Mouse (Mus musculus): Measurements from ENCODE around the gene Scel.

Scel gene

DNA sequence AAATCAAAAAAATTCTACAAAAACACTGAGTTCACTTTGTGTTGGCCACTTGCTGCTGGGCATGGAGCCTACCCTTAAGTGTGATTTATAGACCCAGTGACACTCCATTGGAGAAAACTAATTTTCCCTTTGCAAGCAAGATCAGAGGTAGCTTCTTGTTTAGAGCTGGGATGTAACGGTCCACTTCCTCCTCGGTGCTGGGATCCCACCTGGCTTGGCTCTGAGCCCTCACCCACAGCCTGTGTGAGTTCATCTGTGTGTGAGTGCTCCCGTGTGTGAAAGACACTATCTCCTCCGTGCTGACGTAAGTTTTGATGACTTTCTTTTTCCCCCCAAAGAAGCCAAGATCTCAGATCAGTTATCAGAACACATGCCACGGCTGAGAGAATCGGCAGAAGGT is 62.7 kb downstream of the Scel start:
- DNase-seq, result no peak

GRCm38 (mm10) chr14:103577011-103577410 is 63.9 kb downstream of the Scel start:
- DNase-seq, result no peak

GRCm38 (mm10) chr14:103586662-103587061 is 73.5 kb downstream of the Scel start:
- DNase-seq, result no peak

DNA sequence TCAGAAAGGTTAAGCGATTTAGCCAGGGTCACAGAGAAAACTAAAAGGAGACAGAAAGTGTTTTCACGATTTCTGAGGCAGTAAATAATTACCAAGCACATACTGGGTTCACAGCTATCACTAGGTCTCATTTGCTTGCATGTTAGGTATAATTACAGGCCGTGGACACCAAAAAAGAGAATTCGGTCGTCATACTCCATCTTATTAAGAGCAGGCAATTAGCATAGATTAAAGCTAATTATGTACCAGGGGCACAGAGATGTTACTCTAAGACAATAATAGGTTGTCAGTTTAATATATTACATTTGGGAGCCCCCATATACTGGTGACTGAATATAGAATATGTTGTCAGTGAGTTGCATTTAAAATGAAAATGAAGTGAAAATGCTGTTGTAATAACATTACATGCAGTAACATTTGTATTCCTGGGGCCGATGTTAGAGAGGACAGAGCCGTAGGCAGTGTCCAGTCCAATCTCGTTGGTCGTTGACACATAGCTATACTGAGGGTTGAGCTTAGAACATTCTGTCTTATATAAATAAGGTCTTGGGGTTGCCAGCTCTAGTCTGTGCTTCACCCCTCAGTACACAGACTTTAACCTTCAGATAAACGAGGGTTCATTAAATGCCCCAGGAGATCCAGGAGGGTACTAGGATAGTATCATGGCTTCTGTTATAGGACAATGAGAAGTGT is 74.2 kb downstream of the Scel start:
- no peak for DNase-seq

DNA sequence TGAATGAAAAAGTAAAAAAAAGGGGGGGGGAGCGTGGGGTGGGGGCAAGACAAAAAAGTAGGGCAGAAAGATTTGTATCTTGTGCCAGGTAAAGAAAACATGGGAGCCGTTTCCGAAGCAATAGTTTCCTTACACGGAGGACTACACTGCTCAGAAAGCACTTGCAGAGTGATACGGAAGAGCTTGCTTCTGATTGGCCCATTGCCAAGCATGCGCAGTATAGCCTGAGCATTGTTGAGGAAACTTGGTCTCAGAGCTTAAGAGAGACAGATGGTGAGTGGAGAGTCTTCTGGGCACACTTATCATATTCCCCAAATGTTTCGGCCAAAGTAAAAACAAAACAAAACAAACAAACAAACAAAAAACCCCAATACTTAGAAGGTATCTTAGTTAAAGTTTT is 76.7 kb downstream of the Scel start:
- DNase-seq, result no peak

DNA sequence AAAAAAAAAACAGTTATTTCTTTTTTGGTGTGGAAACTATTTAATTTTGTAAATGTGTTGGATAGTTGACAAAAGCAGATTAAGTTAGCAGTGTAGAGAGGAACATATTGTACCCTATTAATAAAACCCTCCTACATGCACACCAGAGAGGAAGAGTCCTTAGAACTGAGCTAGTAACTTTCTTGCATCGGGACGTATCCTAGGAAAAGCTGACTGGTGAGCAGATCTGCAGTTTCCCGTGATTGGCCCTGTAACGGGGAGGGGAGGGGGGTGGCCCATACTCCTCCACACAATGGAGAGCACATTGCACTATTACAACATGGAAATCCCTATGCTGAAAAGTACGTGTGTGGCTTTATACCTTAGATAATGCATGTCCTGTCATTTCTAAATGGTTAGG is 82.7 kb downstream of the Scel start:
- no peak for DNase-seq

- no peak for DNase-seq
Measured at GRCm38 (mm10) chr14:103608063-103608462, 94.9 kb downstream of the Scel start.

DNA sequence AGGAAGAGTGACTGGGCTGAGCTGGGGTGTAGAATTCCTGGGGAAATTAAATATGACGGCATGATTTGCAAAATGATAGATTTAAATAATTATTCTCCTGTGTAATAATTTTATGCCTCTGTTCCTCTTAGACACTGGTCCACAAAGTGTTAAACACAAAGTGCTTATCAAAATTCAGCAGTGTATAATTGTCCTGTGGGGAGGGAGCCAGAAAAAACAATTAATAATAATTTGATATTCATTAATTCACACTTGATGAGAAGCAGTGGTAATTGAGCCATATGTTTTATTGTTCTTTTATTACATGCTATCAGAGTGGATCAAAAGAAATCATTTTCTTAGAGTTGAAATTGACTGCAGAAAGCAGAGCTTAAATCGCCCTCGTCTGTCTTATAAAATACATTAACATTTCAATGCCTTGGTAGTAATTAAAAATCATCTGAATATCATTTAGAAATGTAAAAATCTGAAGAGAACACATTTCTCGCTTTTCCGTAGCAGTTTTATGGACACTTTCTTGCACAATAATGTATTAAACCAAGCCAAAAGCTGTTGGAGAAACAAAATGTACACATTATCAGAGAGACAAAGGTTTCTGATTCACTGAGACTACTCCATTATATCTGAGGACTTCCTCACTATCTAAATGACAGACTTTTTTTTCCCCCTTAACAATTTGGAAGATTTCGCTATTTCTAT is 100.6 kb downstream of the Scel start:
- no peak for DNase-seq

DNA sequence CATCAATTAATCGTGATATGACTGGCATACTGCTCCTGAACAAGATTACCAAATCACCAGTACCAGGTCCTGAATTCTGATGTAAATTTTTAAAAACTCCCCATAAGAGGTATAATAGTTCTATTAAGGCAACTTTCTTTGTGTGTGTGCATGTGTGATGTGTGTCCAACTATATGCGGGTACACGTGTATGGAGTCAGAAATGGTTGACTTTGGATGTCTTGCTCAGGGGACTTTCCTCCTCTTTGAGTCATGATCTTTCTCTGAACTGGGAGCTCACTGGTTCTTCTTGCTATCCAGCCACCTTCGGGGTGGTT is 101.1 kb downstream of the Scel start:
- no peak for DNase-seq

DNA sequence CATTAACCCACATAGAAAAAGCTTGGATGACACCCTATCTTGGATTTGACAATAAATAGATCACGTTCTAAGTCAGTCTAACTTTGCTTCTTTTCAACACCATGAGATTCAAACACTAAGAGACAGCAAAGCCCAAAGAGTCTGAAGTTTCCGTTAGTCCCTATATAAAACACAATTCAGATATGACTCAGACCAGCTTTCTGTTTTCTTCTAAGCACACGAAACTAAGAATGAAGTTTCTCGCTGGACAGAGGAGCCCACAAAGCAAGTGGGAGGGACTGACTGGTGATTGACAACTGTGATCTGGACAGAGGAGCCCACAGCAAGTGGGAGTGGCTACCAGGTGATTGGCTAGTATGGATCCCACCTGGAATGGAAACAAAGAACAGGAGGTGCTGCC is 106.6 kb downstream of the Scel start:
- DNase-seq, result no peak

DNA sequence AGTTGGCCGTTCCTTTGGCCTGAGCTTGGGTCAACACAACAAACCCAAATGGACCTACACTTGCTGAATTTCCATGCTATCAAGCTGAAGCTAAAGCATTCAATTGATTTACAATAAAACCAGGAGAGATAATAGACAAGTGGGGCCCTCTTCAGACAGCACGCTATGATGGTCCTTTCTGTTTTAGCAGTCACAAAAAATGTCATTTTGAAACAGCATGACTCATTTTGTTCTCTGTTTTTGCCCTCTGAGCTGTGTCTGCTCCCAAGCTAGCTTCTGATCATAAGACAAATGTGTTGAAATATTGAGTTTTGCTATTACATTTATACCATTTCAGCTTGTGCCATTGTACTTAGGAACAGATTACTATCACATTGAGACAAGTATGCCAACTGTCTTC is 108.1 kb downstream of the Scel start:
- DNase-seq, result no peak

DNA sequence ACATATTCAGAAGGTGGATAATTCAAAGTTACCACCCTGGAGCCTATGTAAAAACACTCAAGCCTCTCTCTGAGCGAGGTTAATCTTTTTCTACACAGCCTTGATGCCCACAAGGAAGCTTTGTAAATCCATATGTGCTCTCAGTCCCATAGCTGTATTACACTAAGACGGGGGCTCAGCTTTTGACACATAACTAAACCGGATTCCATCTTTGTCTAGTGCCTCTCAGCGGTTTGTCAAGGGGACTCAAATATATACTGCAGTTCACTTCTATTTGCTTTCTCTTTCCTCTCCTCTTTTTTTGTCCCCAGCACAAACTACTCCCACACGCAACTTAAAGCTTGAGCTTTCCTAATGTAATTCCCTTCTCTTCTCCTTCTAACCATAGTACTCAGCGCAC is 113.0 kb downstream of the Scel start:
- DNase-seq, result no peak

DNA sequence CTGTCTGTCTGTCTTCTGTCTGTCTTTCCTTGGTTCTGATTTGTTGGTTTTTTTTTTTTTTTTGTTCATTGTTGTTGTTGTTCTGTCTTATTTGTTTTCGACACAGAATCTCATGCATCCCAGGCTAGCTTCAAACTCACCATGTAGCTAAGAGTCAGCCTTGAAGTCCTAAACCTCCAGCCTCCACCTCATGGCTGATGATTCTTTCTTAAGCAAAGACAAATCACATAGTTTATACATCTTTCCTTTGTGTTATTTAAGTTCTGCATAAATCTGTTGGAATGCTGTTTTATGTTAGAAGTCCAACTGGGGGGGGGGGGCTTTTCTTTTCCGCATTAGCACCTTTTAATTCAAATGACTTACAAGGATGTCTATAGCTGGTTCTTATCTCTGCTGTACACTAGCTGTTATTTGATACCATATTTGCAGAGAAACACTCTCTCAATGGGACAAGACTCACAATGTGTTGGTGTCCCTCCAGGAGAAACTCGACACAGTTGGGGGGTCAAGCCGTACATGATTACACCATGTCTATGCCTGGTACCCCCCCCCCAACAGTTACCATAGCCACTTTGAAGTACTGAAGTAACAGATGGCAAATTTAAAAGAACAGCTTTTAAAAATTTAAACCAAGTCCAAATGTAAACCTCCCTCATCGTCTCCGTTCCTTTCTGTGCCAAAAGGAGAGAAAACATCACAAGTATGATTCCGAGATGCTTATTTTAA is 116.7 kb downstream of the Scel start:
- no peak for DNase-seq

DNA sequence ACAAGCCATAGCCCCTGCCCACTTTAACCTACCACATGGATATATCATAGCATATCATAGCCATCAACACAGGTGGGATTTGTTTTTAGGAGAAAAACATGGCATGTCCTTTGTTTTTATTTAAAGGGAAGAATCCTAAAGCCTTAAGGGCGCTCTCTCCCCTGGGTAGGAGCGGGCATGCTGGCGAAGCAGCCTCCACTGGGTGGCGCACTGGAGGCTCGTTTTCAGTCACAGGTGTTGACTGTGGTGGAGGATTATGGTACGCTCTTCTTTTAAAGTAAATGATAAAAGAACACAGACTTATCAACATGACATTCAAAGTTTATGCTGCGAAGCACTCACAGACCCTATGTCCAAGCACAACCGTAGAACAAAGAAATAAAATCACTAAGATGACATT is 117.4 kb downstream of the Scel start:
- DNase-seq, result no peak

GRCm38 (mm10) chr14:103643933-103644332 is 130.8 kb downstream of the Scel start:
- no peak for DNase-seq

DNA sequence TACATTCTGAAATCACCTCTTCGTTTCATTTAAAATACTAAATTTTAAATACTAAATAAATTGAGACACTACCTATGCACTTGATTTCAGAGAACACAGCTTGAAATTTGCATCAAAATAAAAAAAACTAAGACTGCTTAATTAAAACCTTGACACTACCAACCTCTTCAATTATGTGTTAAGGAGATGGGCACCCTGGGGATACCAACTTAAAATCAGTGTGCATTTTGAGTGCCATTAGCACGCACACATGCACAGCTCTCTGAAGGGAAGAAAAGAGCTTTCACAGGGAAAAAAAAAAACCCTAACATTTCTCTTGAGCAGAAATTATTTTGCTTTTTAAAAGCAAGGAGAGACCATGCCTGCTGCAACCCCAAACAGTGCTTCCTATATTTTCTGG is 134.8 kb downstream of the Scel start:
- no peak for DNase-seq

DNA sequence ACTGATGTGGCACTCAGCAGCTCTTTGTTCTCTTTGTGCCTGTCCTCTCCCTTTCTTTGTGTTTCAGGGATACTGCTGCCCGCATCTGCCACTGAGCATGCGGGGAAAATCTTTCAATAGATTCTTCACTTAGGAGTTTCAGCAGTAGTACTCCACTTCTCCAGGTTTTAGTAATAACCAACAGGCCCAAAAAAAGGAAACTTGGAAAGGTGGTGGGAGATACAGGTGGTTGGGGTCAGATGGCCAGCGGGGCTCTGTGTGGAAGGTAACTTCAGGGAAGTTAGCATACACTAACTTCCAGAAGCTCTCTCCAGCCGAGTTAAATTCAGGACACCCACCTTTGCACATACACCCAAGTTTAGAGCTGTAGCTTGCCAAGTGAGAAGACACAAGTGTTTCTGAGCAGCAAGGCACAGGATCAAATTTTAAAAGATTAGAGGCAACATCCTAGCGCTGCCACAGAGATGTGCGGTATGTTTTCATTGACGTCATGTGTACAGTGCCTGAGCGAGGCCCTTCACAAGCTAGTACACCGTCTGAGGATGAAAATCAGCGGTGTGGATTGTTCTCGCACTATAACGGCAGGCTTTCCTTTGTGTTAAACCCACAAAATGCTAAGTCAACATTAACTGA is 135.6 kb downstream of the Scel start:
- peak; percentile 28 for DNase-seq

GRCm38 (mm10) chr14:103649302-103649701 is 136.2 kb downstream of the Scel start:
- no peak for DNase-seq

GRCm38 (mm10) chr14:103649896-103650334 is 136.8 kb downstream of the Scel start, which contains the start of gene Slain1:
Slain1 (plus strand) TSS chr14:103650228.
- DNase-seq, result peak; percentile 97

DNA sequence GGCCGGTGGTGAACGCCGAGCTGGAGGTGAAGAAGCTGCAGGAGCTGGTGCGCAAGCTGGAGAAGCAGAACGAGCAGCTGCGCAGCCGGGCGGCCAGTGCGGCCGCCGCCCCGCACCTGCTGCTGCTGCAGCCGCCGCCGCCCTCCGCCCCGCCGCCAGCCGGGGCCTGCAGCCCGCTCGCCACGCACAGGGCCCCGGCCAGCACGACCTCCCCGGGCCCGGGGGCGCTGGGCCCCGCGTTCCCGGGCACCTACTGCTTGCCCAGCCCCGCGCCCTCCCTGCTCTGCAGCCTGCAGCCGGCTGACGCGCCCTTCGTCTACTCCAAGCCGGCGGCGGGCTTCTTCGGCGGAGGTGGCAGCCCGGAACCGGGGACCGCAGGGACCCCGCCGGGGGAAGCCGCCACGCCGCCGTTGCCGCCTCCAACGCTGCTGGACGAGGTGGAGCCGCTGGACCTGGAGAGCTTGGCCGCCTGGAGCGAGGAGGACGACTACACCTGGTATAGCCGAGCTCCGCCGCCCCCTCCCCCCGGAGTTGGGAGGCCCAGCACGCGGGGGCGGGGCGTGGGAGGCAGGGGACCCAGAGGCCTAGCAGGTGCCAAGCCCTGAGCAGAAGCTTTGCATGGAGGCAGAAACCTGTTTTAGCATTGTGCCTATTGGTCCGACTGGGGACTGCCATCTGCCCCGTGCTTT is 137.4 kb downstream of the Scel start:
- DNase-seq, result peak; percentile 87

GRCm38 (mm10) chr14:103651106-103651505 is 138.0 kb downstream of the Scel start:
- no peak for DNase-seq

GRCm38 (mm10) chr14:103651562-103651961 is 138.4 kb downstream of the Scel start:
- DNase-seq, result no peak

DNA sequence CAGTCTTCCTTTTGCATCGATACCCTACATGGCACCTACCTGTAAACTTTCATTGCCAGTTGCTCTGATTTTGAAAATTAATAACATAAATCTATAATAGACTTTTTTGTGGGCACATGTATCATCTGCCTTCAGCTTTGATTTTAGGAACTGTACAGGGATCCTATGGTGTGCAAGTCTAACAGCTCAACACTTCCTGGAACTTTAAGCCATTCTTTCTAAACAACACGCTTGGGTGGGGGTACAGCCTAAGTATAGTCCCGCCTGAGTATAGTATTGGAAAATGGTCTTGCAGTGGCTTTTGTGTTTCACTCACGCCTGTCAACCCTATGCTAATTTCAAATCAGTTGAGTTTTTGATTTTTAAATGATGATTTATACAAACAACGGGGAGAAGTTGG is 139.4 kb downstream of the Scel start:
- no peak for DNase-seq

Measured in cerebellum, adult 11-12 months (tissue).